Mouse (Mus musculus) liver, adult 2 months (tissue): Measurements from ENCODE around the gene Brsk2. TPM values are rescaled to one million over a fixed set of nuclear protein-coding genes. Genes with fewer than 3 reads are reported as not detected.
A peak's percentile ranks its signal among the peaks of the same experiment; 100 is the strongest.

Experiments used
- DNase-seq: peaks from one replicate; pipeline ENCODE4 v3.0.0-alpha.2; 2011; ENCODE audit warnings: low read depth, low spot score; ENCODE audit errors: extremely low read depth
- H3K27ac ChIP-seq: fragments of 200-500 bp; replicated peaks from 2 replicates; pipeline ENCODE4 v1.5.1; 2012; ENCODE audit warnings: low read depth, mild to moderate bottlenecking, control low read depth, inconsistent platforms, low read length; ENCODE audit not compliant: insufficient read depth
- H3K27me3 ChIP-seq: fragments of 200-500 bp; 2 replicates; pipeline ENCODE4 v1.6.1; 2012; ENCODE audit warnings: mild to moderate bottlenecking, moderate library complexity, low read length, inconsistent platforms; ENCODE audit not compliant: control insufficient read depth, insufficient read depth
- H3K36me3 ChIP-seq: fragments of 200-500 bp; 2 replicates; pipeline ENCODE4 v1.6.1; 2012; ENCODE audit warnings: low read length, inconsistent platforms; ENCODE audit not compliant: control insufficient read depth, insufficient read depth
- H3K4me1 ChIP-seq: fragments of 200-500 bp; 2 replicates; pipeline ENCODE4 v1.6.1; 2011; ENCODE audit warnings: low read length; ENCODE audit not compliant: control insufficient read depth, insufficient read depth
- H3K4me3 ChIP-seq: fragments of 200-500 bp; 2 replicates; pipeline ENCODE4 v1.5.1; 2011; ENCODE audit warnings: low read depth, mild to moderate bottlenecking, control low read depth, low read length, moderate library complexity; ENCODE audit not compliant: insufficient read depth
- H3K79me2 ChIP-seq: fragments of 200-500 bp; 2 replicates; pipeline ENCODE4 v1.6.1; 2012; ENCODE audit warnings: inconsistent platforms, mild to moderate bottlenecking, low read length, moderate library complexity; ENCODE audit not compliant: control insufficient read depth, insufficient read depth
- H3K9ac ChIP-seq: fragments of 200-500 bp; 2 replicates; pipeline ENCODE4 v1.6.1; 2012; ENCODE audit warnings: low read depth, mild to moderate bottlenecking, control low read depth, inconsistent platforms, low read length
- CTCF ChIP-seq: fragments of 200-500 bp; IDR thresholded peaks from 2 replicates; pipeline ENCODE4 v1.5.1; 2011; ENCODE audit warnings: low read depth, low read length, control low read depth
- POLR2A ChIP-seq: fragments of 200-500 bp; IDR thresholded peaks from 2 replicates; pipeline ENCODE4 v1.6.1; 2011; ENCODE audit warnings: low read length, control low read depth; ENCODE audit not compliant: insufficient read depth; ENCODE audit errors: extremely low read depth
- WGBS: fragments of 180-500 bp; shearing (Covaris S2); methylation state at CpG from one replicate; pipeline ENCODE4 v1.1.7; 2018; 5-methylcytosine and 5-hydroxymethylcytosine counted together
- polyA plus RNA-seq: library from polyadenylated mRNA; depleted of rRNA; stranded (reverse); fragments of >200 nt; gene quantifications from 2 replicates; pipeline ENCODE4 v1.2.3, GENCODE M21; 2012
- total RNA-seq: library from RNA; depleted of rRNA; stranded (reverse); fragments of >200 nt; gene quantifications from 2 replicates; pipeline ENCODE4 v1.2.3, GENCODE M21; 2014

Brsk2 gene
- total and polyA plus RNA-seq, 2 experiments: 0.09 TPM; not detected in 1

DNA sequence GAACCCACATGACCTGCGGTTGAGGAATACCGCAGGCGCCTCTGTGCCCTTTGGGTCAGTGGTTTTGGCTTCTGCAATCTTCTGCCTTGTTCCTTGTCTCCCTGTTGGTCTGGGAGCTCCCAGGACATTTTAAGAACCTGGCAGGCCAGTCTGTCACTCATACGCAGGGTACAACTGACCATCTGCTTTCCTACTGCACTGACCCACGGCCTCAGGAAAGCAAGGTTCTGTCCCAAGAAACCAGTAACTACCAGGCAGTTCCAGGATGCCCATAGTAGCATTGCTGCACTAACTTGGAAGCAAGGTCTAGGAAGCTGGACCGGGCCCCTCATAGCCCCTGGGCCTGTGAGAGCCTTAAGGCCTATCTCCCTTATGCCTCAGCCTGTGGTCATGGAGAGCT is 14.6 kb upstream of the Brsk2 start:
- WGBS: 90% methylated on average over 6 of the region's 6 CpGs
- Histone ChIP-seq H3K27me3 (0 out of 2 replicates have a peak, but pooled peaks cover 3% of the 10 kb centered on the region), H3K36me3 (no peaks in the 10 kb centered on the region), H3K4me3 (no peak overlapping the region), H3K79me2 (no peaks in the 10 kb centered on the region), H3K4me1 (no peaks in the 10 kb centered on the region), H3K27ac (no peak overlapping the region), H3K9ac (no peak overlapping the region)
- no peak for DNase-seq
- TF ChIP-seq CTCF (no peak), POLR2A (no peak)

DNA sequence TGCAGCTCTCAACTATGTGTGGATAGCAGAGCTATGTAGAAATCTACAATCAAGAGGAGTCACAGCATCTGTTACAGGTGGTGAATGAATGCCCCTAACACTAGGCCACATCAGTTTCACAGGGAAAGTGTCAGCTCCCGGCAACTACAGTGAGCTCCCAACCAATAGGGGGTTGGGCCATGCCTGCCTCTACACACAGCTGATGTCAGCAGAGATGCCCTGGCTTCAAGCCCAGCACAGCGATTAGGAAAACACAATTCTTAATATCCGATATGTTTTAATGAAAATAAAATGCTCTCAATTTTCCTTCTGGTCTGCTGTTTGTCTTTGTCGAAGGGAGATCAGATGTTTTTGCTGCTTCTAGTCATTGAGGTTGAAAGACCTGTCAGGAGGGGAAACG is 6.1 kb upstream of the Brsk2 start:
- Histone ChIP-seq H3K79me2 (no peaks in the 10 kb centered on the region), H3K27ac (no peak overlapping the region), H3K9ac (no peak overlapping the region), H3K27me3 (0 out of 2 replicates have a peak, but pooled peaks cover 7% of the 10 kb centered on the region), H3K36me3 (no peaks in the 10 kb centered on the region), H3K4me3 (no peak overlapping the region), H3K4me1 (no peaks in the 10 kb centered on the region)
- no peak for TF ChIP-seq POLR2A
- TF ChIP-seq CTCF: no peak
- WGBS: 71% methylated on average over 5 of the region's 5 CpGs
- DNase-seq: no peak

DNA sequence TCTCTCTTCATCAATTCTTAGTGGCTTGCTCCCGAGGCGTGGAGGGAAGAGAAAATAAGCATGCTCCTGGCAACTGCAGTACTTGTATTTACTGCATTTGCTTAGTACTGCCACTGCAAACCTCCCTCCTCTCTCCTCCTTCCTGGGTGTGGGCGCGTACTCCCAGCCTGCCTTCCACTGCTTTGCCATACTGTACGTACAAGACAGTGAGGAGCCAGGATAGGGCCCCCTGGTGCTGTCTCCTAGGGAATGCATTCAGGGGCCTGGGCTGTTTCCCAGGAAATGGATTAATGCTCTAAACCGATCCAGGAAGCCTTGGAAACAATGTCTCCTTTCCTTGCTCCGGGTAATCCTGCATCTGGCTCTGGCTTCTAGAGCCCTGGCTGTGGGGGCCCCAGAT is 3.6 kb upstream of the Brsk2 start:
- Histone ChIP-seq H3K79me2 (no peaks in the 10 kb centered on the region), H3K4me1 (no peaks in the 10 kb centered on the region), H3K36me3 (no peaks in the 10 kb centered on the region), H3K27me3 (peaks cover 17% of the 10 kb centered on the region), H3K4me3 (no peak overlapping the region), H3K27ac (no peak overlapping the region), H3K9ac (no peak overlapping the region)
- 35% methylated on average over 7 of the region's 7 CpGs for WGBS
- DNase-seq: no peak
- TF ChIP-seq CTCF (no peak), POLR2A (no peak)

DNA sequence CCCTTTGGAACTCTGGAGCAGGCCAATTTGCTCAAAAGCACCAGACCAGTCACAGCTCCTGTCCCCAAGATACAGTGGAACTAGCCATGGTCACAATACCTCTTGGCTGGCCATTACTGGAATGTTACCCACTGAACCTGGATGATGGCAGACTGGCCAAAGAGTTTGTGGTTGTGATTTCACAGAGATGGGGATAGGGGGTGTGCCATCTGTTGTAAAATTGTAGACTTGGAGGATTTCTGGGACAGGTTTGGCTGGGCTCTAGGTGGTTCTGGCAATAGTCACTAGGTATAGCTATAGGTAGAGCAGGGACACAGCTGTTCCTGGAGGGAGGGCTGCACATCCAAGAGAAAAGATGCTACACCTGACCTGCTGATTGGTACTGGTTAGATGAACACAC is 2.0 kb upstream of the Brsk2 start:
- no peak overlapping the region for H3K27ac ChIP-seq
- H3K9ac ChIP-seq: no peak overlapping the region
- no peaks in the 10 kb centered on the region for H3K4me1 ChIP-seq
- no peak overlapping the region for H3K4me3 ChIP-seq
- DNase-seq: no peak
- no peaks in the 10 kb centered on the region for H3K36me3 ChIP-seq
- no peaks in the 10 kb centered on the region for H3K79me2 ChIP-seq
- TF ChIP-seq CTCF: no peak
- no peak for TF ChIP-seq POLR2A
- H3K27me3 ChIP-seq: peaks cover 30% of the 10 kb centered on the region

- no peak for DNase-seq
- Histone ChIP-seq H3K27ac (no peak overlapping the region), H3K4me1 (no peaks in the 10 kb centered on the region), H3K9ac (no peak overlapping the region), H3K36me3 (no peaks in the 10 kb centered on the region), H3K4me3 (no peak overlapping the region), H3K27me3 (peaks cover 30% of the 10 kb centered on the region), H3K79me2 (no peaks in the 10 kb centered on the region)
- no peak for TF ChIP-seq POLR2A
- 0 out of 2 replicates have a peak, but pooled peaks have one; percentile 14 for TF ChIP-seq CTCF
- 64% methylated on average over 1 of the region's 1 CpGs for WGBS
Observed at GRCm38 (mm10) chr7:141948045-141948444, 1.5 kb upstream of the Brsk2 start.

DNA sequence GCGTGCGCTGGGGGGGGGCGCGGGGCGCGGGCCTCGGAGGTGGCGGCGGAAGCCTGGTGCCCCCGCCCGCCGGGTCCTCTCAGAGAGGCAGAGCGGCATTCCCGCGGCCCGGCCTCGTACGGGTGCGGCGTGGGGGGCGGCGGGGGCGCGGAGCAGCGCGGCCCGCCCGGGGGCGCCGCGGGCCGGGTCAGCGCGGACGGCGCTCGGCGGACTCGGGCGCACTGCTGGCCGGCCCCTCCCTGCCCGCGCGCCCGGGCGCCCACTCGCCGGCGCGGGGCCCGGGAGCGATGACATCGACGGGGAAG is 200 bp downstream of the Brsk2 start:
- H3K4me1 ChIP-seq: no peaks in the 10 kb centered on the region
- H3K36me3 ChIP-seq: no peaks in the 10 kb centered on the region
- WGBS: 8% methylated on average over 44 of the region's 54 CpGs
- DNase-seq: no peak
- H3K79me2 ChIP-seq: no peaks in the 10 kb centered on the region
- TF ChIP-seq CTCF (no peak), POLR2A (no peak)
- H3K27me3 ChIP-seq: peaks cover 30% of the 10 kb centered on the region
- H3K27ac ChIP-seq: no peak overlapping the region
- no peak overlapping the region for H3K9ac ChIP-seq
- no peak overlapping the region for H3K4me3 ChIP-seq
